15 mouse cellular contexts compared by ENCODE assay signal in genomic region chr3:81200647-81201046, GRCm38 (mm10).
"Had no signal": no experiment of that assay in that cellular context is flagged by ENCODE, and none has a peak within 500 bp of the region (broad histone marks: within the 10 kb centered on the region; RNA-seq: fewer than 3 reads in every experiment).

No protein-coding gene starts in this region.

- H3K4me2 ChIP-seq: lung, embryonic 14.5 days; midbrain, embryonic 12.5 days; midbrain, embryonic 15.5 days; neural tube, embryonic 12.5 days had no signal

- ATAC-seq: midbrain, embryonic 15.5 days had no signal

- H3K4me1 ChIP-seq: midbrain, embryonic 12.5 days; midbrain, embryonic 15.5 days; neural tube, embryonic 12.5 days had no signal

- H3K4me3 ChIP-seq: midbrain, embryonic 10.5 days; midbrain, embryonic 12.5 days; midbrain, embryonic 15.5 days; neural tube, embryonic 12.5 days had no signal

- H3K9me3 ChIP-seq: midbrain, embryonic 10.5 days; midbrain, embryonic 12.5 days; midbrain, embryonic 15.5 days; neural tube, embryonic 12.5 days had no signal

- DNase-seq: lung, adult 18-20 months; lung, embryonic 14.5 days; lung, postnatal 10 days; lung, postnatal 4 days; right cerebral cortex, postnatal 14 days; right cerebral cortex, postnatal 4 days; spleen, adult 18-20 months; thymus, adult 2 months; thymus, postnatal 25 days; thymus, postnatal 4 days had no signal

- H3K9ac ChIP-seq: liver, embryonic 14.5 days; lung, embryonic 14.5 days; midbrain, embryonic 12.5 days; midbrain, embryonic 15.5 days; neural tube, embryonic 12.5 days had no signal

- H3K27me3 ChIP-seq: midbrain, embryonic 12.5 days; midbrain, embryonic 15.5 days; neural tube, embryonic 12.5 days had no signal

- H3K36me3 ChIP-seq: midbrain, embryonic 10.5 days; midbrain, embryonic 12.5 days; midbrain, embryonic 15.5 days; neural tube, embryonic 12.5 days had no signal

- H3K27ac ChIP-seq: liver, embryonic 14.5 days; midbrain, embryonic 10.5 days; midbrain, embryonic 12.5 days; midbrain, embryonic 15.5 days; neural tube, embryonic 12.5 days had no signal
